Mouse (Mus musculus) thymus, adult 2 months (tissue): ENCODE results near the gene Apex2. TPM values are rescaled to one million over a fixed set of nuclear protein-coding genes. Genes with fewer than 3 reads are reported as not detected.
"Not testable (repeated sequence)": the region's sequence is repeated elsewhere in the genome, so short reads cannot be mapped to it uniquely, and the experiment has no call there.

Experiments used
- DNase-seq: peaks from one replicate; pipeline ENCODE4 v3.0.0; 2021
- H3K27ac ChIP-seq: fragments of 200-500 bp; 2 replicates; pipeline ENCODE4 v1.5.1; 2012; ENCODE audit warnings: low read length, control low read depth; ENCODE audit not compliant: control insufficient read depth, insufficient read depth
- H3K27me3 ChIP-seq: fragments of 200-500 bp; 2 replicates; pipeline ENCODE4 v1.6.1; 2012; ENCODE audit warnings: mild to moderate bottlenecking, low read length, moderate library complexity, mixed read lengths; ENCODE audit not compliant: control insufficient read depth, insufficient read depth
- H3K36me3 ChIP-seq: fragments of 200-500 bp; 2 replicates; pipeline ENCODE4 v1.6.1; 2012; ENCODE audit warnings: mild to moderate bottlenecking, low read length, moderate library complexity; ENCODE audit not compliant: control insufficient read depth, insufficient read depth
- H3K4me1 ChIP-seq: fragments of 200-500 bp; replicated peaks from 2 replicates; pipeline ENCODE4 v1.6.1; 2012; ENCODE audit warnings: low read length; ENCODE audit not compliant: control insufficient read depth, insufficient read depth
- H3K4me3 ChIP-seq: fragments of 200-500 bp; 2 replicates; pipeline ENCODE4 v1.5.1; 2012; ENCODE audit warnings: mild to moderate bottlenecking, low read length, control low read depth, moderate library complexity; ENCODE audit not compliant: control insufficient read depth, insufficient read depth
- CTCF ChIP-seq: fragments of 200-500 bp; IDR thresholded peaks from 2 replicates; pipeline ENCODE4 v1.5.1; 2012; ENCODE audit warnings: mild to moderate bottlenecking, control low read depth, low read length, moderate library complexity, borderline replicate concordance; ENCODE audit not compliant: control insufficient read depth, poor library complexity, insufficient read depth; ENCODE audit errors: extremely low read depth
- POLR2A ChIP-seq: fragments of 200-500 bp; IDR thresholded peaks from 2 replicates; pipeline ENCODE4 v1.6.1; 2012; ENCODE audit warnings: mild to moderate bottlenecking, low read length, control low read depth, moderate library complexity; ENCODE audit not compliant: control insufficient read depth, poor library complexity, insufficient read depth; ENCODE audit errors: extremely low read depth
- WGBS: fragments of 180-500 bp; shearing (Covaris S2); methylation state at CpG from one replicate; pipeline ENCODE4 v1.1.7; 2018; 5-methylcytosine and 5-hydroxymethylcytosine counted together
- polyA plus RNA-seq: library from polyadenylated mRNA; depleted of rRNA; stranded (reverse); fragments of >200 nt; gene quantifications from 2 replicates; pipeline ENCODE4 v1.2.3, GENCODE M21; 2012

Apex2 gene
- polyA plus RNA-seq, 1 experiment = 25.8 TPM

GRCm38 (mm10) chrX:150511274-150511673, 78.4 kb downstream of the Apex2 start:
- no peak for DNase-seq
- no peak overlapping the region for H3K27ac ChIP-seq
- WGBS = 57% methylated on average over 6 of the region's 6 CpGs
- no peaks in the 10 kb centered on the region for H3K36me3 ChIP-seq
- H3K27me3 ChIP-seq = no peaks in the 10 kb centered on the region
- TF ChIP-seq POLR2A (no peak), CTCF (no peak)
- H3K4me1 ChIP-seq = 0 out of 2 replicates have a peak, but pooled peaks cover 2% of the 10 kb centered on the region
- no peak overlapping the region for H3K4me3 ChIP-seq

GRCm38 (mm10) chrX:150510631-150511030, 79.0 kb downstream of the Apex2 start:
- no peak for DNase-seq
- no peak for TF ChIP-seq CTCF
- no peak for TF ChIP-seq POLR2A
- 57% methylated on average over 4 of the region's 4 CpGs for WGBS

DNA sequence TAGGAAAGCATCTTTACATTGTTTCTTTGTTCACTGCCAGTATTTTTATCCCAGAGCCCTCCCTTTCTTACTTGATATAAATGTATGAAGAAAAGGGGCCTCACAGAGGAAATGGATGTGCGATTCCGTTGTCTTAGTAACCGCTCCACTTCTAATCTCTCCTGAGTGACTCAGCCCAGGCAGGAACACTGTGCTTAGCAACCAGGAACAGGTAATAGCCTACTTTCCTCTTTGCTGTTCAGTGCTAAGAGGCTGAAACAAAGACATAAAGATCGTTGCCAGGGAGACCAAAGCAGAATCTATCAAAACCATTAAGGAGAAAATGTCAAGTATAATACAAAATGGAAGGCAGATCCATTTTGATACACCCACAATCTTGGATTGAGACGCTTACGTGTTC, 81.0 kb downstream of the Apex2 start:
- Histone ChIP-seq H3K4me1 (0 out of 2 replicates have a peak, but pooled peaks cover 2% of the 10 kb centered on the region), H3K27ac (no peak overlapping the region), H3K27me3 (no peaks in the 10 kb centered on the region), H3K4me3 (no peak overlapping the region), H3K36me3 (no peaks in the 10 kb centered on the region)
- 91% methylated on average over 6 of the region's 6 CpGs for WGBS
- TF ChIP-seq CTCF (no peak), POLR2A (no peak)
- DNase-seq = no peak

More at GRCm38 (mm10) chrX:150510631-150511030, 79.0 kb downstream of the Apex2 start:
- Histone ChIP-seq H3K27ac (no peak overlapping the region), H3K27me3 (no peaks in the 10 kb centered on the region), H3K36me3 (no peaks in the 10 kb centered on the region), H3K4me3 (no peak overlapping the region), H3K4me1 (0 out of 2 replicates have a peak, but pooled peaks cover 2% of the 10 kb centered on the region)

DNA sequence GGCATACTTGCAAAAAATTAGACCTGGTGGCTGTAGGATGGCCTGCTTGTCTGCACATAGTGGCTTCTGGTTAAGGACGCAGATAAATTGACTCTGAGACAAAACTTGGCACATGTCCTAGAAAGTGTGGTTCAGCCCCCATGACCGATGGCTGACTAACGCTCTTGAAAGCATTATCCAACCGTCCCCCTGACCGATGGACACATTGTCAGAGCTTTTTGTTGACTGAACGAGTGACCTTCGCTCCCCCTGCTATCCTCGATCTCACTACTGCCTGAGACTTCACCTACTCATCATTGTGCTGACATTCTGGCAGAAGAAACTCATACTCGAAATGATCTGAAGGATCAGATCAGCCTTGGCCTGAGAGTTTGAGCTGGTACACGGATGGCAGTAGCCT, 101.9 kb downstream of the Apex2 start:
- not testable (repeated sequence) for DNase-seq
- WGBS = 100% methylated on average over 1 of the region's 10 CpGs

GRCm38 (mm10) chrX:150486314-150487030, 103.2 kb downstream of the Apex2 start:
- not testable (repeated sequence) for H3K27me3 ChIP-seq, DNase-seq, H3K27ac ChIP-seq, H3K36me3 ChIP-seq, H3K4me1 ChIP-seq
- H3K4me3 ChIP-seq = peak overlapping the region; percentile 28
- WGBS = 30% methylated on average over 11 of the region's 22 CpGs

More for the DNA sequence above, 101.9 kb downstream of the Apex2 start:
- not testable (repeated sequence) for H3K4me1 ChIP-seq, H3K36me3 ChIP-seq, H3K27me3 ChIP-seq, H3K27ac ChIP-seq, H3K4me3 ChIP-seq

DNA sequence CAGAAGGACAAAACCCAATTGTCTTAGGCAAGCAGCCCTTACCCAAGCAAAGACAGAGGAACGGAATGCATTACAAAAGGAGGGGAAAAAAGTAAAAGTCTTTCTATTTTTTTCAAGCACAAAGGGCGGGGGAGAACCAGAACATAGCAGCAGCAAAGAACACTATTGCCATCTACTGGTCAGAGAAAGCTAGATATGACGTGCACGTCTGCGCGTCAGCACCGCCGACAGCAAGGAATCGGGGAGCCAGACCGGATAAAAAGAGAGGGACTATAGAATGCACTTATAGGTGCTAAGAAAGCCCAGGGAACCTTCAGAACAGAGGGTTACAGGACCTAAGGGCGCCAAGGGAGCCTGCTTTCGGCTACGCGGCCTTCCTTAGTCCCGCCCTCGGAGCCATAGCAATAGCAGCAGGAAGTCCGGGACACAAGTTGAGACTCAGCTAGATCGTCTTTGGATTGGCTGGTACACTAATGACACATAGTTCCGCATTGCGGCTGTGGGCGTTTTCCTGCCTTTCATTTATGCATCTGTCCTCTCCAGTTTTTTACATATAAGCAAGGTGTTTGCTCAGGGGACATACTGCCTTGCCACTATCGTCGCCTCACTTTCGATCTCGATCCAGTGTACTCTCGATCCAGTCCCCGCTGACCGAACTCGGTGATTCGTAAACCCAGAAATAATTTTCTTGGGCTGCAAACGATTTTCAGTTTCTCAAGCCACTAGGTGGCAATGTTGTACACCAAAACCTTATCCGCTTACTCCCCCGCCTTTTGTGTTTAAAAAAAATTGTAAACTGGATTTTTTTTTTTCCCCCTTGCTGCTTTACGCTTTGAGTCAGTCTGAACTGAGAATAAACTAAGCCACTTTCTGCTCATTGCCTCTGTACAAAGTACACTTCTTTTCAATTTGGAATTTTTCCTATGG, 111.6 kb downstream of the Apex2 start:
- Histone ChIP-seq H3K27me3 (no peaks in the 10 kb centered on the region), H3K36me3 (no peaks in the 10 kb centered on the region), H3K4me1 (no peaks in the 10 kb centered on the region), H3K27ac (peak overlapping the region; percentile 91), H3K4me3 (peak overlapping the region; percentile 85)
- WGBS = under 1% methylated on average over 34 of the region's 34 CpGs
- TF ChIP-seq POLR2A (no peak), CTCF (peak; percentile 42; the same call in 1 of the 2 replicates)
- DNase-seq = peak; percentile 73
